8 mouse cellular contexts compared by ENCODE assay signal in genomic region chr6:121017436-121018031, GRCm38 (mm10).
DNase-seq lines count a peak whose midpoint lies in the region.

No protein-coding gene starts in this region.

- DNase-seq in spleen, postnatal 36 days (ENCODE audit: low spot score in 2 of 2) = peak; percentile 25 to 31
- no peak for DNase-seq in spleen, postnatal 4 days (ENCODE audit: low spot score in 2 of 2)
- DNase-seq in cerebellum, adult 9-10 months = peak; percentile 87
- peak; percentile 83 for DNase-seq in induced T-regulatory cell, adult 2 months (ENCODE audit: low read depth)
- peak; percentile 43 for DNase-seq in ovary, postnatal 36 days (ENCODE audit: low spot score)
- no peak for DNase-seq in frontal cortex, postnatal 25 days (ENCODE audit: low spot score in 2 of 2)
- DNase-seq in right cerebral cortex, postnatal 25 days = no peak
- DNase-seq in embryo, embryonic 10.5 days (ENCODE audit: low spot score) = no peak

Comparison
In these comparisons a context has a peak if more than half of its experiments do, and no peak if none do; other contexts are left out.
1. DNase-seq: peak in spleen, postnatal 36 days (2 of 2), cerebellum, adult 9-10 months (single experiment), induced T-regulatory cell, adult 2 months (single experiment) and ovary, postnatal 36 days (single experiment); none in spleen, postnatal 4 days (0 of 2), frontal cortex, postnatal 25 days (0 of 2), right cerebral cortex, postnatal 25 days (single experiment) and embryo, embryonic 10.5 days (single experiment).